Mouse (Mus musculus) CH12.LX (cell line): ENCODE results near the gene Apba2. TPM values are rescaled to one million over a fixed set of nuclear protein-coding genes. Genes with fewer than 3 reads are reported as not detected.

Experiments
- DNase-seq: peaks from one replicate; pipeline ENCODE4 v3.0.0-alpha.2; 2013; ENCODE audit errors: extremely low read depth
- H3K27ac ChIP-seq: 2 replicates; pipeline ENCODE4 v1.5.1; 2012; ENCODE audit warnings: low read depth, mild to moderate bottlenecking, control low read depth, moderate library complexity; ENCODE audit not compliant: insufficient read depth
- H3K27me3 ChIP-seq: replicated peaks from 2 replicates; pipeline ENCODE3; 2012; ENCODE audit warnings: inconsistent platforms
- H3K36me3 ChIP-seq, 2 experiments: replicated peaks in 1 of 2; 2 replicates each; pipeline versions ENCODE3 to v1.6.1; 2012; ENCODE audit warnings: inconsistent platforms in 1 of 2, low read length in 1 of 2, mild to moderate bottlenecking in 1 of 2, mixed read lengths in 1 of 2, moderate library complexity in 1 of 2; ENCODE audit not compliant: control insufficient read depth in 1 of 2, insufficient read depth in 1 of 2
- H3K4me1 ChIP-seq, 2 experiments: 2 replicates each; pipeline ENCODE4 v1.6.1; 2012; ENCODE audit warnings: inconsistent platforms in 1 of 2, moderate library complexity in 1 of 2; ENCODE audit not compliant: insufficient read depth in 2 of 2, control insufficient read depth in 1 of 2
- H3K4me2 ChIP-seq: 2 replicates; pipeline ENCODE4 v1.6.1; 2012; ENCODE audit warnings: low read depth, mild to moderate bottlenecking, control low read depth; ENCODE audit not compliant: poor library complexity, insufficient read depth, severe bottlenecking
- H3K4me3 ChIP-seq, 3 experiments: fragments of 150-350 bp in 1 of 3; sonication (generic) in 1 of 3; replicated peaks in 1 of 3; 2 replicates each; pipeline versions ENCODE3 to v1.5.1; 2011 to 2012; ENCODE audit warnings: low read depth in 2 of 3, low read length in 2 of 3, mild to moderate bottlenecking in 2 of 3, moderate library complexity in 2 of 3, control low read depth in 1 of 3, improper control_type of control experiment in 1 of 3, inconsistent platforms in 1 of 3, mixed read lengths in 1 of 3; ENCODE audit not compliant: poor library complexity in 1 of 3
- H3K79me2 ChIP-seq: replicated peaks from 2 replicates; pipeline ENCODE4 v1.6.1; 2012; ENCODE audit warnings: mild to moderate bottlenecking, moderate library complexity; ENCODE audit not compliant: control insufficient read depth, poor library complexity, insufficient read depth, severe bottlenecking; ENCODE audit errors: extremely low read depth
- H3K9ac ChIP-seq: 2 replicates; pipeline ENCODE4 v1.6.1; 2012; ENCODE audit warnings: low read depth, mild to moderate bottlenecking, control low read depth, moderate library complexity; ENCODE audit not compliant: insufficient read depth
- H3K9me3 ChIP-seq: replicated peaks from 2 replicates; pipeline ENCODE3; 2012; ENCODE audit warnings: low read length, inconsistent platforms, mixed read lengths
- BHLHE40 ChIP-seq: IDR thresholded peaks from 2 replicates; pipeline ENCODE4 v1.6.1; 2011; ENCODE audit warnings: mild to moderate bottlenecking, low read depth, low read length, improper control_type of control experiment
- CHD2 ChIP-seq: IDR thresholded peaks from 2 replicates; pipeline ENCODE4 v1.6.1; 2011; ENCODE audit warnings: low read length, improper control_type of control experiment
- EP300 ChIP-seq: IDR thresholded peaks from 2 replicates; pipeline ENCODE4 v1.6.1; 2011; ENCODE audit warnings: low read length, improper control_type of control experiment
- HCFC1 ChIP-seq: IDR thresholded peaks from 2 replicates; pipeline ENCODE4 v1.6.1; 2012; ENCODE audit warnings: low read depth, mild to moderate bottlenecking, inconsistent platforms, low read length, improper control_type of control experiment
- JUN ChIP-seq: IDR thresholded peaks from 2 replicates; pipeline ENCODE4 v1.6.1; 2011; ENCODE audit warnings: low read depth, mild to moderate bottlenecking, low read length, improper control_type of control experiment, moderate library complexity; ENCODE audit not compliant: insufficient read depth
- KAT2A ChIP-seq: IDR thresholded peaks from 2 replicates; pipeline ENCODE4 v1.6.1; 2012; ENCODE audit warnings: low read length, improper control_type of control experiment, inconsistent platforms; ENCODE audit not compliant: insufficient replicate concordance
- NELFE ChIP-seq: IDR thresholded peaks from 2 replicates; pipeline ENCODE4 v1.6.1; 2011; ENCODE audit warnings: low read depth, low read length, improper control_type of control experiment
- PAX5 ChIP-seq: IDR thresholded peaks from 2 replicates; pipeline ENCODE4 v1.6.1; 2012; ENCODE audit warnings: low read length, inconsistent platforms, mixed read lengths
- POLR2AphosphoS2 ChIP-seq: IDR thresholded peaks from 2 replicates; pipeline ENCODE4 v1.6.1; 2011; ENCODE audit warnings: low read depth, low read length, improper control_type of control experiment
- TCF12 ChIP-seq: IDR thresholded peaks from 2 replicates; pipeline ENCODE4 v1.6.1; 2014; ENCODE audit warnings: low read depth, mild to moderate bottlenecking, inconsistent platforms, low read length, improper control_type of control experiment
- USF1 ChIP-seq: IDR thresholded peaks from 2 replicates; pipeline ENCODE4 v1.6.1; 2014; ENCODE audit warnings: low read depth, mild to moderate bottlenecking, inconsistent platforms, low read length, improper control_type of control experiment
- ZMIZ1 ChIP-seq: IDR thresholded peaks from 2 replicates; pipeline ENCODE4 v1.6.1; 2012; ENCODE audit warnings: low read depth, mild to moderate bottlenecking, inconsistent platforms, low read length, improper control_type of control experiment
- ZNF384 ChIP-seq: IDR thresholded peaks from 2 replicates; pipeline ENCODE4 v1.6.1; 2012; ENCODE audit warnings: low read depth, low read length, improper control_type of control experiment, inconsistent platforms
- dilution Hi-C: fragments of 300-500 bp; cut with MboI; formaldehyde crosslinking; loops from 2 replicates; pipeline ENCODE4 v1.14.3; 2020; ENCODE audit warnings: low sequenced_read_pairs; ENCODE audit not compliant: extremely low pct_unique_long_range_greater_than_20kb, extremely low pct_ligation_motif_present
- in situ Hi-C: fragments of 300-500 bp; cut with MboI; formaldehyde crosslinking; loops from 3 replicates; pipeline ENCODE4 v1.14.3; 2019; ENCODE audit warnings: low sequenced_read_pairs, low pct_ligation_motif_present, low pct_unique_long_range_greater_than_20kb, mixed read lengths
- polyA plus RNA-seq: library from polyadenylated mRNA; unstranded; fragments of >175 nt; gene quantifications from 2 replicates; pipeline ENCODE4 v1.2.1, GENCODE M21; 2012; ENCODE audit warnings: low read depth; ENCODE audit not compliant: insufficient read length
- total RNA-seq, 2 experiments: library from RNA; depleted of rRNA; stranded (reverse); fragments of 300-350 nt in 1 of 2; fragments of >200 nt in 1 of 2; gene quantifications; 2 replicates each; pipeline ENCODE4 v1.2.3; 2012 to 2014

Apba2 gene
- total and polyA plus RNA-seq, 3 experiments = 0.19 TPM; not detected in 2

DNA sequence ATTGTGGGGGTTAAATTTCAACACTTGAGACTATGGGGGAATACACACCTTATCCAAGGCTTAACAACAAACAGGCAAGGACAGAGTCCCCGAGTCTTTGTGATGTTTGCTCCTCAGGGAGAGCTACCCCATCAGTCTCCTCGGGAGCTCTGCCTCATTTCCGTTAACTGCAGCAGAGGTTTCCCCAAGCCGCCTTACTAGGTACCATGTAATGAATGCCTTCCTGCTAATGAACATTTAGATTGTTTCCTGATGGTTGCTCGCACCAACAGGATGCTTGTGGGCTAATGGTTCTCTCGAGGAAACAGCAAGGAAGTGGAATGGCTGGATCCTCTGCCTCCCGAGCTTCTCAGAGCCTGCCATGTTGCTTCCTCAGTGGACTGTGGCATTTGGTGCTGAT is 155.3 kb downstream of the Apba2 start:
- H3K79me2 ChIP-seq = no peaks in the 10 kb centered on the region
- no peak overlapping the region for H3K4me3 ChIP-seq
- no peaks in the 10 kb centered on the region for H3K27me3 ChIP-seq
- no peak overlapping the region for H3K9ac ChIP-seq
- no peak for TF ChIP-seq ZMIZ1
- TF ChIP-seq PAX5 = no peak
- no peak overlapping the region for H3K27ac ChIP-seq
- in situ Hi-C loops (no loop called here), dilution Hi-C loops (no loop called here)
- H3K36me3 ChIP-seq = no peaks in the 10 kb centered on the region
- H3K4me2 ChIP-seq = no peak overlapping the region
- no peak for DNase-seq
- H3K4me1 ChIP-seq = peaks cover 0 to 3% of the 10 kb centered on the region in 2 experiments; a peak in 1 of 4 replicates
- H3K9me3 ChIP-seq = no peaks in the 10 kb centered on the region

DNA sequence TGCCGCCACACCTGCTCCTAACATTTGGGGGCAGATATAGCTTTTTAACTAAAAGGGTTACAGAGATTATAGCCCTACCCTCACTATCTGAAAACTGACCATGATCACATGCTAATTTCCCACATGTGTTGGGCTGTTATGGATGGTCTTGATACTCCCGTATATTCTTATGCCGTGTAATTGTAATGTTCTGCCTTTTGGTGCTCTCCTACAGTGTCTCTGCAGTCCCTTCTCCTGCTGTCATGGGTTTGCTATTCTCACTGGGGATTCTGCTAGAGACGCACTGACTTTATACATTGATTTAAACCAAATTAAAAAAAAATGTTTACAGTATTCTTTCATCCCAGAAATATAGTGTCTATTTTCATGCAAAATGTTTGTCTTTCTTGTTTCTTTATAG is 157.4 kb downstream of the Apba2 start:
- Histone ChIP-seq H3K9me3 (no peaks in the 10 kb centered on the region), H3K27ac (no peak overlapping the region), H3K27me3 (no peaks in the 10 kb centered on the region), H3K4me3 (no peak overlapping the region), H3K9ac (no peak overlapping the region), H3K4me2 (no peak overlapping the region), H3K36me3 (no peaks in the 10 kb centered on the region), H3K79me2 (no peaks in the 10 kb centered on the region), H3K4me1 (peaks cover 0 to 3% of the 10 kb centered on the region in 2 experiments; a peak in 2 of 4 replicates)
- in situ Hi-C loops (no loop called here), dilution Hi-C loops (no loop called here)
- no peak for DNase-seq
- TF ChIP-seq KAT2A = no peak
- no peak for TF ChIP-seq PAX5

DNA sequence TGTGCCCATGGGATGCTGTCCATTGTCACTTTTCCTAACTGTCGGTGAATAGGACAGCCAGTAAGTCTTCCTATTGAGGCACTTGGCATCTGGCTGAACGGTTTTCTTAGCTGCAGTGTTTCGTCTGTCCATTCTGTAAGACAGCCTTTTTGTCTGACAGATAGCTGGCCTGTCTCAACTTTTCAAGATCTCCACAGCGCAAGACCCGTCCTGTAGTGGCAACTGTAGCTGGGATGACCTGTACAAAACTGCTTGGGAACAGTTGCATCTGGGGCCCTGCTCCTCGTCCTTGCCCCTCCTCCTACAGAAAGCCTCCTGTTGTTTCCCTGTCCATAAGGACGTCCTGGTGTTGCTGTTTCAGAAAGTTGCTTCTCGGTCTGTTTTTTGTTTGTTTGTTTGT is 157.8 kb downstream of the Apba2 start:
- Histone ChIP-seq H3K79me2 (no peaks in the 10 kb centered on the region), H3K27me3 (no peaks in the 10 kb centered on the region), H3K4me3 (no peak overlapping the region), H3K4me2 (no peak overlapping the region), H3K9me3 (no peaks in the 10 kb centered on the region), H3K9ac (no peak overlapping the region), H3K27ac (no peak overlapping the region), H3K36me3 (no peaks in the 10 kb centered on the region), H3K4me1 (peaks cover 0 to 3% of the 10 kb centered on the region in 2 experiments; a peak in 2 of 4 replicates)
- dilution Hi-C loops (no loop called here), in situ Hi-C loops (no loop called here)
- DNase-seq = no peak
- no peak for TF ChIP-seq ZMIZ1
- no peak for TF ChIP-seq CHD2
- TF ChIP-seq POLR2AphosphoS2 = no peak
- no peak for TF ChIP-seq ZNF384
- no peak for TF ChIP-seq NELFE
- TF ChIP-seq HCFC1 = no peak
- TF ChIP-seq EP300 = no peak
- TF ChIP-seq TCF12 = no peak
- no peak for TF ChIP-seq JUN
- no peak for TF ChIP-seq USF1
- TF ChIP-seq BHLHE40 = no peak
